Mouse (Mus musculus) megakaryocyte, adult 5-6 weeks (primary cell): ENCODE results near the gene Rac2. TPM values are rescaled to one million over a fixed set of nuclear protein-coding genes. Genes with fewer than 3 reads are reported as not detected.
A peak's percentile ranks its signal among the peaks of the same experiment; 100 is the strongest.

ENCODE experiments used
- ATAC-seq: 2 replicates; pipeline ENCODE4 v1.8.0; 2016; ENCODE audit warnings: mild to moderate bottlenecking, inconsistent platforms; ENCODE audit not compliant: poor library complexity, severe bottlenecking
- total RNA-seq, 2 experiments: library from RNA; stranded (forward) in 1 of 2; stranded (reverse) in 1 of 2; fragments of 153-499, 151-499 nt in 1 of 2; fragments of 221-1000, 200-1000 nt in 1 of 2; gene quantifications; 2 replicates each; pipeline versions ENCODE4 v1.2.3 to v1.2.4; 2015 to 2017

The Rac2 gene
- total RNA-seq, 2 experiments from 2014 or later: 416 to 637 TPM

DNA sequence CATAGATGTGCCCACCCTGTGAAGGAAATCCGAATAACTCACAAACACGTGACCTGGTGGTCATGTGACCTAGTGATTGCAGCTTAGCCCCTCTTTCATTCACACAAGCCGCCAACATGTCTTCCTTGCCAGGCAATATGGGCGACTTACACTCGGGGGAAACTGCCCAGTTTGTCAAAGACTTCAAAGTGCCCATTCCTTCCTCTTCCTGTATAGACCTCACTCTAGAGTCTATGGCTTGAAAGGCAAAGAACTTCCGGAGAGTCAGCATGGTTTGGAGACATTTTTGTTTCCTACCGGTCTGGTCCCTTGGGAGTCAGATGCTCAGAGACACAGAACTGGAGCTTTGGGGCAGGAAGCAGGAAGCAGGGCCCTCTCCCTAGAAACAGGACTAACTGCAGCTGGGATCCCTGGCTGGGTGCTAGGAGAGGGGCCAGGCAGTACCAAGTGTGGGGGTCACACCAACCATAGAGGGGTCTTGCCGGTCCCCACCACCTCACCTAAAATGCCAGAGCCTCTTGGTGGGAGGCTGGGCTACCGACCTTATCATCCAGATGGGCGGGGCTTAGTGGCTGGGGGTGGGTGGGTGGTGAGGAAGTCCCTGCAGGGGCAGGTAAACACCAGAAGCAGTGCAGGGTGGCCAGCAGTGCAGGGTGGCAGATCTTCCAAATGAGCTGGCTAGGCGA is 43.7 kb downstream of the Rac2 start:
- ATAC-seq: no peak

DNA sequence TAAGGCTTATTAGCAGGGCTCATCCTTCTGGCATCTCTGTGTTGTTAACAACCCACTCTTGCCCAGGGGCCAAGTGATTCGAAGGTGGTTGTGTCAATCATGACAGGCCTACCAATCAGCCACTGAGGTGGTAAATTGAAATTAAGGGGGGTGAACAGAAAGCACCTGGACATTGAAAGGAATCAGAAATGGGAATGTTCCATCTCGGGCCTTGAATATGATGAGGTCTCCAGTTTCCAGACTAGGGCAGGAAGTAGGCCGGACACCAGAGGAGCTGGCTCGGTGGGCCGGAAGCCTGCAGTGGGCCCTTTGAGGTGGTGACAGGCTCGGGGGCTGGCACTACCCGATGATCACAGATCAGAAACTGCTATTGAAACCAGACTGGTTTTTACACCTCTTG is 44.6 kb downstream of the Rac2 start:
- ATAC-seq: peak; percentile 31; the same call in 1 of the 2 replicates

DNA sequence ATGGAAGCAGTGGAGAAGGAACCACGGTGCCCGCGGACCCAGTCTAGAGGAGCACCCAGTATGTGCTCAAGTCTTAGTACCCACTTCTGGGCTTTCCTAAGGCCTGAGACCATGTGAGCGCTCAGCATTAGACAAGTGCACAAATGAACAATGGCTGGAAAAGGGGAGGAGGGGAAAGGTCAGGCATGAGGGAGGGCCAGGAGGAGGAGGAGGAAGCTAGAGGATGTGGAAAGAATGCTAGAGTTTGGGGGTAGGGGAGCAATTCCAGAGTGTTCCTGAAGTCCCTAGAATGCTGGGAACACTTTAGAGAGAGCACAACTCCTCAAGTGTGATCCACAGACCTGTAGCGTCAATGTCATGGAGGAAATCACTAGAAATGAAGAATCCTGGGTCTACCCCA is 48.4 kb downstream of the Rac2 start:
- ATAC-seq: no peak

DNA sequence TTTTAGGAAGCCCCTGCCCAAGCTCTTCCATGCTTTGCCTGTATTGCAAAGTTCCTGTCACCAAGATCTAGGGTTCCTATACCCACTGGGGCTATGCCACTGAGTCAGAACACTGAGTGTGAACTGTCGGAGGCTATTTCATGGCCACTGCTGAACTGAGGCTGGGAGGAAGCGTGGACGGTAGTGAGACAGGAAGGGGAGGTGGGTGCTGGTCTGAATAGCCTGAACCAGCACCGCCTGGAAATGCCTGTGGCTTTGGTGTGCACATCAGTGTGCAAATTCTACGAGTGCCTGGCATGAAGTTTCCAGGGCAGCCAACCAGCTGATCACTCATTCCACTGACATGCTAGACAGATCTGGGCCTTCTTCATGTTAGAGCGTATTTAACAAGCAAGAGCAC is 50.7 kb downstream of the Rac2 start:
- no peak for ATAC-seq

DNA sequence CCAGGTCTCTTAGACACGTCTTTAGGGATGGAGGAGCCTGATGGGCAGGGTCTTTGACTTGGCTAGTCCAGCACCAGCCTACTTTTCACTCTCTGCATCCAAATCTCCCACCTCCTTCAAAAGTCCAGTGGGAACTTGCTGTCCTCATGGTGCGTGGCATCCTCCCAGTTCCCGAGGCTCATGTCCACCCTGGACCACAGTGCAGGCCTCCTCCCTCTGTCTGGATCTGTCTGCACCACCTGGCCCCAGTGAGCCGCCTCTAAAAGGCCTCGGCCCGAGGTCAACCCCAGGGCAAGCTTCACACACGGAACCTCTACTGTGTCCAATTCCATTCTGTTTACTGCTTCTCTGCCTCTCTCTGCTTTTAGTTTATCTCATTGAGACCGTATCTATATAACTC is 51.3 kb downstream of the Rac2 start:
- no peak for ATAC-seq

DNA sequence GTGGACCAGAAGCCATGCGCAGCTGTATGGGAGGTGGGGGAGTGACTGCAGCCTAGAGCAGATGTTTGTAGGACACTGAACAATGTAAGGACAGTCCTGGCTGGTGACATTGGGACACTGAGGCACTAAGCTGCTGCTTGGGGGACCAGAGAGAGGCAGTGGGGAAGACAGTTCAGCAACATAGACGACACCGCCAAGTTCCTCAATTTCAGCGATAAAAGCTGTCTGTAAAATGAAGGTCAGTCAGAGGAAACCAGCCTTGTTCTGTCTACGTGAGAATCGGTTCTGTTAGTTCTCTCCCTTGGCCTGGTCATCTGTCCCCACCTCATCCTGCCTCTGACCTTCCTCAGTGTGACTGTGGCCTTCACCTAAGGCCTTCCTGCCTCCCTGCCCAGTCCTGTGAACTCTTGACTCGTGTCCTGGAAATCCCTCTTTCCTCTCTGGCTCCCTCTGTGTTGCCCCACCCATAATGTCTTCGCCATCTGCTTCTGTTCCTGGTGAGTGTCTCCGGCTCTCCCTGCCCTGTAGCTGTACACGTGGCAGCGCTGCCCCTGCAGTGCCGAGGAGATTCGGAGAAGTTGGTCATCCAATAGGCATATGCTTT is 52.4 kb downstream of the Rac2 start:
- ATAC-seq: peak; percentile 39; the same call in 1 of the 2 replicates

DNA sequence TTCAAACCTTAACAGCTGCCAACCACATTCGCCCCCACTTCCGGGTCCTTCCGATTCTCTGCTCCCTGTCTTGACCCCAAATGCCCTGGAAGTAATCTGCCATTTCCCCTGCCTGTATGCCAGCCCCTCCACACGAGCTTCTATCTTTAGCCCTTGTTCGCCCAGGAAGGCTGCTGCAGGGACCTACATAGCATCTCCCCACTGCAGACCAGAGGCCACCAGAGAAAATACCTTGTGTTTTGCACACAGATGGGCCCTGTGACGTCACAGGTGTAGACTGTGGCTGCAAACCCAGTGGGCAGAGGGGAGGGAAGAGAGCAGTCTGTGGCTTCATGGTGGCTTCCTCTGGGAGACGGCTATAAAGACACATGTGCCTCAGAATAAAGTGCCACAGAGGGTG is 54.4 kb downstream of the Rac2 start:
- no peak for ATAC-seq

DNA sequence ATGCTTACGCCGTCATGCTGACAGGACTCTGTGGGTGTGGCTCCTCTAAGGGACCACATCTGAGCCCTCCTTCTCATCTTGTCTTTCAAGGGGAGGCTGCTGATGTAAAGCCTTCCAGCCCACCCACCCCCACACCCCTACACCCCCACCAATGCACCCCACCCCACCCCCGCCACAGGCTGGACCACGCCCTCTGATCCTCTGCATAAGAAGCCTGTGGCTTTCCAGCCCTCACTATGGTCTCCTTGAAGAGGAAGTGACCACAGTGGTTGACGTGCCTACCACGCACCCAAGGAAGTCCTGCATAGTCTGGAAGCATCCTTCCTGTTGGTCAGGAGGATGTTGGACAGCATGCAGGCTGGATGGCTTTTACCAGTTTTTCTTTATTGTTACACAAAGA is 56.8 kb downstream of the Rac2 start:
- ATAC-seq: peak; percentile 56

DNA sequence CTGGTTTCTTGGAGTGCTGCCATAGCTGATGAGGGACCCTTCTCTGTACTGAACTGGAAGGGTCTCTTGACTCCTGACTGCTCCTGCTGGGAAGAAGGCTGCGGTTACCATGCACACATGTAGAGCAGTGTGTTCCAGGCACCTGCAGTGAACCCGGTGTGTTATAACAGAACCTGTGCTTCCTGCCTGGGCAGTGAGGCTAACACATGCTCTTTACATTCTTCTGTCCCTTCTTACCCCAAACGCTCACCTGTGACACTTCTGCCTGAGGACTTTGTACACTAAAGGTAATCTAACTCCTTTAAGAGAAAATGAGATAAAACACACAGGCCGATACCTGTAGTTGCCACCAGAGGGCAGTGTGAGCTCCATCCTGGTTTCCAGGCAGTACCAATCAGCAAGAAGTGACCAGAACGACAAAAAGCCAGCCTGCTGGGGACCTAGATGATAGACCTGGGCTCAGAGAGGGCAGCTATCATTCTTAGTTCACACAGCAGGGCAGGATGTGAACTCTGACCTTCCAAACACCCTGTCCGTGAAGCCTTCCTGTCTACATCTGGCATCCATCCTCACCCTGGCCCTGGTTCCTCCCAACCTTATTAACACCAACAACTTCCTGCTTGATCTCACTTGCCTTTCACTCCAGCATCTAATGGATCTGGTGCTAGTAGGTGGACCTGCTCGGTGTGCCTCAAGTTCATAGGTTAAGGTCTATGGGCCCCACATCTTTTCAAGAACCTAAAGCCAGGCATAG is 58.0 kb downstream of the Rac2 start:
- peak; percentile 61 for ATAC-seq

DNA sequence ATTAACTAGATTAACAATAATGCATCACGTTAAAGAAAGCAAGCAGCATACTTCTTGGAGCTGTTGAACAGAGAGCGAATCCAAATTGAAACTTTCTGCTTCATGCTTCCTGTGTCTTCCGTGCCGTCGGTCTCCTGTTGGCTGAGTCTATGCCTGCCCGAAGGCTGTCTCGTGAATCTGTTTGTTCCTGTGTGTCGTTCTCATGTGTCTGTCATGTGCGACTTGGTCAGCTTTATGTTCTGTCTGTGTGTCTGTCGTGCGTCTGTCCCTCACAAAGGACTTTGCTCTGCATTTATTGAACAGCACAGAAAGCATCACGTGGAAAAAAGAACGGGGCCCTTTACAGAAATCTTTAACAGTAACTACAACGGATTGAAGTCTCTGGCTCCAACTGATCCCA is 59.6 kb downstream of the Rac2 start:
- ATAC-seq: no peak

DNA sequence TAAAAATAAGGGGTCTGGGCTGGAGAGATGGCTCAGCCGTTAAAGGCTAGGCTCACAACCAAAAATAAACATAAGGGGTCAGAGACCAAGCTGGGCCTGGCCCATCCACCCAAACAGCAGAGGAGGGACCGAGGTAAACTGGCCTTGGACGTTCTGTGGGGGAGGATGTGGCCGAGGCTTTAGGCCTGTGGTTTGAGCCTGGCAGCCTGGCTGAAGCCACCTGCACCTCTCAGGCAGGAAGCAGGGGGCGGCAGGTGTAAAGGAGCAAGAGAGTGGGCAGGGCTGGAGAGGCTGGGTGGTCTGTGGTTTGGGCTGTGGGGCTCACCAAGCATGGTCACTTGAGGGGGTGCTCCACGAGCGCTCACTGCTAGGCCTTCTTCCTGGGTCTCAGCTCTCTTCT is 60.6 kb downstream of the Rac2 start:
- ATAC-seq: 0 out of 2 replicates have a peak, but pooled peaks have one; percentile 12

DNA sequence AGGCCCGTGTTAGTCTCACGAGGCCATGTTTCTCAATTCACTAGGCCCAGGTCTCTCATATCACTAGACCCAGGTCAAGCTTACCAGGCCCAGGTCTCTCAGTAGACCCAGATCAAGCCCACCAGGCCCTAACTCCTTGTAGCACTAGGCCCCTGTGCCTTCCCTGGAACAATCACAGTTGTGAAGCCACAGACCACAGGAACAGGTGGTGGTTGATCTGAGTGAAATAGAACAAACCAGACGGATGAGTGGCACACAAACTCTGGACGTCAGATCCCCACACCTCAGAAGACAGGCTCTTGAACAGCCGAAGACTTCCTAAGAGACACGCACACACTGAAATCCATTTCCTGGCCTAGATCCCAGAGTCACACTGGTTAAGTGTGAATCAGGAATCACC is 61.8 kb downstream of the Rac2 start:
- no peak for ATAC-seq

DNA sequence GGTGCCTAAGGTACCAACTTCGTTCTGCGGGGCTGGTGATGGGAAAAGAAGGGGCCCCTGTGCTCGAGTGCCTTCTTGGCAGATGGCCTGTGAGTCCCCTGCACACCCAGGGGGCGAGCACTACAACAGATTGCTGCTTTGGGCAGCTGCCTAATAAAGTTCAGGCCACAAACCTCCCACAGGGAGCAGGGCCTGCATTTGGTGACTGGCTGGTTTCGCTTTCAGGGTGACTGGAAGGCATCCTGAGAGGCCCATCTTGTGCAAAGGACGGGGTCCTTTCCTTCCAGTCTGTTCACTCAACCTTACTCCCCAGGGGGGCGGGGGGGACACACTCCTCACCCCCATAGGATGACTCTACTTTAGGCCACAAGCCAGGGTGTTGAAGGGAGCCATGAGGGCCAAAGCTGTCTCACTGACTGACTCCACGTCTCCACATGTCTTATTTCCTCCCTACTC is 62.4 kb downstream of the Rac2 start:
- 0 out of 2 replicates have a peak, but pooled peaks have one; percentile 11 for ATAC-seq

DNA sequence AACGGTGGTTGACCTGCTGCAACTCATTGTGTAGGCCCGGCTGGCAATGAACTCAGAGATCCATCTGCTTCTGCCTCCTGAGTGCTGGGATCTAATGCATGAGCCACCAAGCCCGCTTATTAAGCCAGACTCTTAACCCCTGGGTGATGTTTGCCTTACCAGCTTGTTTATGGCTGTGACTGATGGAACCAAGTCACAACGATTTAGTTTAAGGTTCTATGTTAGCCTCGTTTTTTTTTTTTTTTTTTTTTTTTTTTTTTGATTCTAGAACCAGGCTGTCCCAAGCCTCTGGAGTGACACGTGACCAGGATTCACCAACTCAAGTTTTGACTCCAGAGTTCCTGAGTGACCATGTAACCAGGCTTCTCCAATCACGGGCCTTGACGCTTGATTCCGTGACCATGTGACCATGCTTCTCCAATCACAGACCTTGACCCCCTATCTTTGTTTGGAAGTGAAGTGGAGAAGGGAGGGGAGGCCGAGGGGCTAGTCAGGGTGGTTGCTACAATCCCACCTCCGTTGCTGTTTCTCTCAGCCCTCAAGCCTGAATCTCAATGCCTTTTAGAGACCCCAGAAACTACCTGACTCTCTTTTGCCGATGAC is 63.2 kb downstream of the Rac2 start:
- ATAC-seq: no peak

Other genes with a start within 250 kb of the Rac2 start
- gene Csf2rb, start 247.0 kb downstream of the Rac2 start, total RNA-seq (2015): 149 and 170 TPM in 2 replicates
- gene Csf2rb, start 247.0 kb downstream of the Rac2 start, total RNA-seq (2017): 140 and 184 TPM in 2 replicates
- not detected in 2 replicates for gene Tex33, start 176.9 kb downstream of the Rac2 start, total RNA-seq (2015)
- gene Tex33, start 176.9 kb downstream of the Rac2 start, total RNA-seq (2017): not detected in 2 replicates
- 9.8 and 10.4 TPM in 2 replicates for gene Tst, start 166.9 kb downstream of the Rac2 start, total RNA-seq (2015)
- gene Tst, start 166.9 kb downstream of the Rac2 start, total RNA-seq (2017): 3.3 and 8.8 TPM in 2 replicates
- gene Mpst, start 166.4 kb downstream of the Rac2 start, total RNA-seq (2015): 3.8 and 5.9 TPM in 2 replicates
- gene Mpst, start 166.4 kb downstream of the Rac2 start, total RNA-seq (2017): 12.9 and 24.2 TPM in 2 replicates
- gene Kctd17, start 144.2 kb downstream of the Rac2 start, total RNA-seq (2015): 8.7 and 9.5 TPM in 2 replicates
- gene Kctd17, start 144.2 kb downstream of the Rac2 start, total RNA-seq (2017): 5.2 and 9.6 TPM in 2 replicates
- not detected in 2 replicates for gene Tmprss6, start 104.1 kb downstream of the Rac2 start, total RNA-seq (2015)
- not detected in 2 replicates for gene Tmprss6, start 104.1 kb downstream of the Rac2 start, total RNA-seq (2017)
- gene Il2rb, start 77.5 kb downstream of the Rac2 start, total RNA-seq (2015): 7.0 and 10.5 TPM in 2 replicates
- 5.4 and 9.4 TPM in 2 replicates for gene Il2rb, start 77.5 kb downstream of the Rac2 start, total RNA-seq (2017)
- gene C1qtnf6, start 41.4 kb downstream of the Rac2 start, total RNA-seq (2015): 2.4 and 2.7 TPM in 2 replicates
- gene C1qtnf6, start 41.4 kb downstream of the Rac2 start, total RNA-seq (2017): 0.89 TPM in 1 of 2 replicates, not detected in the other
- gene Sstr3, start 28.1 kb downstream of the Rac2 start, total RNA-seq (2015): 0.02 TPM in 1 of 2 replicates, not detected in the other
- not detected in 2 replicates for gene Sstr3, start 28.1 kb downstream of the Rac2 start, total RNA-seq (2017)
- gene Cyth4, start 24.3 kb upstream of the Rac2 start, total RNA-seq (2015): 137 and 141 TPM in 2 replicates
- gene Cyth4, start 24.3 kb upstream of the Rac2 start, total RNA-seq (2017): 263 and 285 TPM in 2 replicates
- 0.02 TPM in 1 of 2 replicates, not detected in the other for gene Elfn2, start 146.0 kb upstream of the Rac2 start, total RNA-seq (2015)
- not detected in 2 replicates for gene Elfn2, start 146.0 kb upstream of the Rac2 start, total RNA-seq (2017)
- 8.8 and 9.8 TPM in 2 replicates for gene Mfng, start 200.7 kb upstream of the Rac2 start, total RNA-seq (2015)
- 5.7 and 5.8 TPM in 2 replicates for gene Mfng, start 200.7 kb upstream of the Rac2 start, total RNA-seq (2017)
- gene Card10, start 230.3 kb upstream of the Rac2 start, total RNA-seq (2015): 2.3 and 2.7 TPM in 2 replicates
- 0.92 and 1.1 TPM in 2 replicates for gene Card10, start 230.3 kb upstream of the Rac2 start, total RNA-seq (2017)